Mouse (Mus musculus) urinary bladder, postnatal 25 days (tissue): ENCODE measurements around the gene Mrpl58.
A peak's percentile ranks its signal among the peaks of the same experiment; 100 is the strongest.
"Not testable (repeated sequence)": the region's sequence is repeated elsewhere in the genome, so short reads cannot be mapped to it uniquely, and the experiment has no call there.

Source experiments
- DNase-seq: peaks from one replicate; pipeline ENCODE4 v3.0.0; 2022; ENCODE audit warnings: low spot score

The Mrpl58 gene

DNA sequence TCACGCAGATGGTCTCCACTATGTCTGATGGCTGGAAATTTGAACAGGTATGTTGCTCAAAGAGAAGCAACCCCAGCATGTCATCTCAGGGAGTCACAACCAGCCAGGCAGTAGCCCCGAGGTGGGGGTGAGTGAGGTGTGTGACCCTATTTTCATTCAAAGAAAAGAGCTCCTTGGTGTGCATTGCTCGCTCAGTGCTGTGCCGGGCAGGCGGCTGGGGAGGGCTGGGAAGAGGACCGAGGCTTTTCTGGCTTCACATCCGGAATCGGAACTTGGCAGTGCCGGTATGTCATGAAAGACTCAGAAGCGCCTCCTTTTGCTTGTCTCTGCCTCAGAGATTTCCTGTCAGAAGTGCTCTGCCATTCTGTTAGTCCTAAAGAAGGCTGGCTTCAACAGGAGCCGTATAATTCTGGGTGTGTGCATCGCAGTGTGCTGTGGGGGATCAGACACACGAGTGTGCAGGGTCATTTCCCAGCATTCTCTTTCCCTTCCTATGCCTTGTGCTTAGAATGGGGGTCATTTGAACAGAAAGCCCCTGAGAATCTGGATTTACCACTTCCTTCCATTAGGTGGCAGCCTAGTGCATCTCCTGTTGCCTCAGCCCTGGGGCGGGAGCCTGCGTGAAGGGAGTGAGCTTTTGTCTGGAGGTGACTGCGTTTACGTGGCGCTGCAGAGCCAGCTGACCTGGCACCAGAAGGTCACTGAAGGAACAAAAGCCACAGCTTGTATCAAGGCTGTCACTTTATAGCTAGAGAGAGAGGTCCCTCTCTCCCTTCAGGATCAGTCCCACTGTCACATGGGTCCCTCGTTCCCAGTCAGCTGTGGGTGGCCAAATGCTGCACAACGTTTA lies 24.2 kb downstream of the Mrpl58 start:
- DNase-seq = peak; percentile 41

DNA sequence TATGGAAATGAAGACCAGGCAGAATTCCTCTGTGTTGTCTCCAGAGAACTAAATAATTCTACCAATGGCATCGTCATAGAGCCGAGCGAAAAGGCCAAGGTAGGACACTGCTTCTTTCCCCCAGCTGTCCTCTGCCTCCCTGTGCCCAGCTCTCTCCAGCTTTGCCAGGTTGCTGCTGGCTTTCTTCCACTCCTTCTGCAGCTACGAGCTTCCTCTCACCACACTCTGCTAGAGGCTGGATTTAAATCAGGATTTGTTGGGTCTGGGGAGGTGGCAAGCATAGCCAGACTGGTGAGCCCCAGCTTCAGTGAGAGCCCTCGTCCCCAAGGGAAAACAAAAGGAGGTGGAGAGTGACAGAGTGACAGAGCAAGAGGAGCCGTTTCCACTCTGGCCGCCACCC lies 25.8 kb downstream of the Mrpl58 start:
- DNase-seq = no peak

DNA sequence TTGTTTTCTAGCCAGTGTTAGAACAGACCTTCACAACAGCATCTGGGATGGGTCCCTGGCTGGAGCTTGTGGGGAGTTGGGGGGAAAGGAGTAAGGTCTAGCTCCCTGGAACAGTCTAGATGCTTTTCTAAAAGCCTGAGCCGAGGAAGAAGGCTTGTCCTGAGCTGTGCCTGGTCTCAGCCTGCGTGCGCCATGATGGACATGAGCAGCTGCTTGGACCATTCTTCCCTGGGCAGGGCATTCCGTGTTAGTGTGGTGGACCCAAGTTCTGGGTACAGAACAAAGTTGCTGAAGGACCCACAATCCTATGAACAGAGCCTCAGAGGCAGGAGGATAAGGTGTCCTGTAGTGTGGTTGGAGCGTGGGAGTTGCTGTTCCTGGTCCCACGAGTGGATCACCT lies 27.0 kb downstream of the Mrpl58 start:
- no peak for DNase-seq

DNA sequence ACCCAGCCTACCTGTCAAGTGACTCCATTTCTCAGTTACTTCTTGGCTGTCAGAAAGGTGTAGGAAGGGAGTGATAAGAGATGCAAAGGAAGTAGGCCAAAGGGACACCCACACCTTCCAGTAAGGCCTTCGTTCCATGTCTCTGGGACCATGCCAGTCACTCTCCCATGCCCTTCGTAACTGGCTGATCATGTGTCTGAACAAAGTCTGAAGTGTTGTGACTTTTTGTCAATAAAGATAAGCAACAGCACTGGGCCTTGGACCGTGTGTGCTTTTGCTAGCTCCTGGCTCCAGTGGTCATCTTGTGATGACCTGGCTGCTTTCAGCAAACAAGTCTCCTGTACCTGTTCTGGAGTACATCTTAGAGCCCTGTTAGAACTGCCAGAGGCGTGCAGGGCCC lies 29.3 kb downstream of the Mrpl58 start:
- DNase-seq = no peak

DNA sequence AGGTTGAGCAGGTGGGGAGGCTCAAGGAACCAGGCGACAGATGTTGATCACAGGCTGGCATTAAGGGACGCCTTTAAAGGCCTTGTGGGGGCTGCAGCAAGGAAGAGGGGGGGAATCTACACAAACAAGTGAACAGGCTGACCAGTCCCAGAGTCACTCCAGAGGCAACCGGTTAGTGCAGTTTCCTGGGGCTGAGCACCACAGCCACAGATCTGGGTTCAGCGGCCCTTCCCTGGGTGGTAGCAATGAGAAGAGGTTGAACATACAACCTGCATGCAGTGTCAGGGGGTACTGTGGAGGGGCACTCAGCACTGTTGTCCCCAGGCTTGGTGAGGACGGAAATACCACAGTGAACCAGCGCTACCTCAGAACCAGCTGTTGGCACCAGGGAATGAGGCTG lies 29.8 kb downstream of the Mrpl58 start:
- DNase-seq = no peak

DNA sequence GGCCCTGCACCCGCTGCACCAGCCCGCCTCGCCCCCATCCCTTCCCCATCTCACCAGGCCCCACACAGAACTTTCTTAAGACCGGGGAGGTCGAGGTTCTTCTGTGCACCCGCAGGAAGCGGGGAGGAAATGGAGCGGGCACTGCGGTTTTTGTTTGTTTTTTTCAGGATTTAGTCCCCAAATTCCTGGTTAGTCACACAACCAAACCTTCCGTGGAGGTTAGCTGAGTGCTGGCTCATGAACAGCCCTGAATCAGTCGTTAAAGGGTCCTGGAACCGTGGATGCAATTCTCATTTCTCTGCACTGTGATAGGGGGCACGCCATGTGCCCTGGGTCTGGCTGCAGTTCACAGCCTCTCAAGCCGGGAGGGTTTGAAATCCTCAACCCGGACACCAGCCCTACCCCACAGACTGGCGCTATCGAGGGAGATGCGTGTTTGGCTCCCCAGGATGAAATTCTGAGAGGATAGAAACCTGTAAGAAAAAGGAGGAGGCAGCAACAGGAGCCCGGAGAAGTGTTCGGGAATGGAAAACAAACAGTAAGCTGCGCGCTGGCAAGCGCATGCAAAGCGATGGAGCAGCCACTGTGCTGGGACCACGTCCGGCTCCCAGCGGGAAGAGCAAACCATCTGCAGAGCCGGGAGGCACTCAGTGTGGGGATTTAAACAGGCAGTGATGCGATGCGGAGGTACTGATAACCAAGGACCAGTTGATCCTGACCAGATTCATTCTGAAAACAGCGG lies 32.2 kb downstream of the Mrpl58 start:
- no peak for DNase-seq

DNA sequence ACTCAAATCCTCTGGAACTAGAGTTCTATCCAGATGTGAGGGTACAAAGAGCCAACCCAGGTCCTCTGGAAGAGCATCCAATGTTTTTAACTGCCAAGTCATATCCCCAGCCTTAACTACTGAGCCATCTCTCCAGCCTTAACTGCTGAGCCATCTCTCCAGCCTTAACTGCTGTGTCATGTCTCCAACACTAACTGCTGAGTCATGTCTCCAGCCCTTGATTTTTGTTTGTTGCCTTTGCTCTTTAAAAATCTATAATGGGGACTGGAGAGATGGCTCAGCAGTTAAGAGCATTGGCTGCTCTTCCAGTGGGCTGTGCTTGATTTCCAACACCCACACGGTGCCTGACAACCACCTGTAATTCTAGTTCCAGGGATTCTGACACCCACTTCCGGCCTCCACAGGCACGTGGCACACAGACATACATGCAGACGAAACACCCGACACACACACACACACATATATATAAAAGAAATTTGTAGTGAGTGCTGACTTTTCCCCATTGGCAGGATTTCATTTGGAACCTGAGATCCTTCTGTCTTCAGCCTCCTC lies 34.1 kb downstream of the Mrpl58 start:
- no peak for DNase-seq

DNA sequence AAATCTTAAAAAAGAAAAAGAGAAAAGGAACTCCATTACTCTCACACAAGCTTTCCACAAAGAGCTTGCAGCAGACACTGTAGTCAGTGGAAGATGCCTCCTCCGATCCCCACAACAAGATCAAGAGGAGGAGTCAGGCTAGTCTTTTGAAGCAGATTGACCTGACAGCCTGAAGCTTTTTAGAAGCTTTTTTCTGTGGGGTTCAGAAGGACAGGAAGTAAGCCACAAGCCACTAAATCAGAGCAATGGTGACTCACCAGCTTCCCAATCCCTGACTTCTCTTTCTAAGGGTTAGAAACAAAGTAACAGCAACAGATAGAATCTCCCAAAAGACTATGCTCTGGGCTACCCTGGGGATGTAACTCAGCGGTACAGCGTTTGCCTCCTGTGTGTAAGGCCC lies 35.8 kb downstream of the Mrpl58 start:
- DNase-seq = no peak

DNA sequence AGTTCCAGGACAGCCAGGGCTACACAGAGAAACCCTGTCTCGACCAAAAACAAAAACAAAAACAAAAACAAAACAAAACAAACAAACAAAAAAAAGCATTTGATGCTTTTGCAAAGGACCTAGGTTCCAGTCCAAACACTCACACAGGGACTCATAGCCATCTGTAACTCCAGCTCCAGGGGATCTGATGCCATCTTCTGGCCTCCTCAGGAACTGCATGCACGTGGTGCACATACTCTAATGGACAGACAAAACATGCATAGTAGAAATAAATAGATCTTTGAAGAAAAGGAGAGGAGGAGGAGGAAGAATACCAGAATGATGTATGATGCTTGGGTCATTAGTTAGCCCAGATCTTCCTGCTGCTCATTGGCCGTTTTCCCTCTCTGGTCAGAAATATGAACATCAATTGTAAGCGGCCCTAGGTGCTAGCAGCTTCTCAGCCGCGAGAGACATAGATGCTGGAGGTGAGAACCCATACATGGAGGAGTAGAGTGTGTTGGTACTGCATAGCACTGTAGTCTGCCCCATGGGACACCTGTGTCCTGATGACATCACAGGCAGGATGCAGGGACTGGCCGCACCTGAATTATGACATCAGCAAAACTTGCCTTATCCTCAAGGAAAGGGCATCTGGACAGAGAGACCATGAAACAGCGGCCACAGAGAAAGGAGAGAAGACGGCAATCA lies 36.5 kb downstream of the Mrpl58 start, which contains the start of gene Trim80:
TSS of gene Trim80 (plus strand) at position 640 of the 690 bp plus-strand sequence.
- DNase-seq = no peak

DNA sequence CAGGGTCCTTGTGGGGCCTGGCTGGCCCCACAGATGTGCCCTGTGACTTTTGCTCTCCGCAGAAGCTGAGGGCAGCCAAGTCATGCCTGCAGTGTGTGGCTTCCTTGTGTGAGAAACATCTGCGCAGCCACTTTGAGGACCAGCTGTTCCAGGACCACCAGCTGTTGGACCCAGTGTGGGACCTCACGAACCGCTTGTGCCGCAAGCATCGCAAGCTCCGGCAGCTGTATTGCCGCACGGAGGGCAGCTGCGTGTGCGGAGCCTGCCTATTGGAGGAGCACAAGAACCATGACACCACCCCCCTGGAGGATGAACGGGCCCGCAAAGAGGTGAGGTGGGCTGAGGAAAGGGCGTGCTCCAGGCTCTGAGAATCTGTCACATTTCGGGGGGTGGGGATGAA lies 37.9 kb downstream of the Mrpl58 start:
- no peak for DNase-seq

DNA sequence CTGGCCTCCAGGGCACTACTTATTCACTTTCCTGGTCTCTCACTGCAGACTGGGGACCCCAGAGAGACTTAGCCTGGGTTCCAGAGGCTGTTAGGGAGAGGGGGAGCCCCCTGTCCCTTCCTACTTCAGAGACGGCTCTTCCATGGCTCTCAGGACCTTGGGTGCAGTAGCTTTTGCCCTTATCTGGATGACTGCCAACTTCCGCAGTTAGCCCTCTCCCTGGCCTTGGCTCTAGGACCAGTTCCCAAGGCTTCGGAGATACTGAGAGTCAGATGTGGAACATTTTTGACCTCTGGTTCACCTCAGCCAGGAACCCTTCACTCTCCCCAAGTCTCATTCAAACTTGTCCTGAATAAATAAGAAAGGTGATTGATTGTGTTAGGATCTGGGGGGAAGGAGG lies 43.4 kb downstream of the Mrpl58 start:
- DNase-seq = no peak

DNA sequence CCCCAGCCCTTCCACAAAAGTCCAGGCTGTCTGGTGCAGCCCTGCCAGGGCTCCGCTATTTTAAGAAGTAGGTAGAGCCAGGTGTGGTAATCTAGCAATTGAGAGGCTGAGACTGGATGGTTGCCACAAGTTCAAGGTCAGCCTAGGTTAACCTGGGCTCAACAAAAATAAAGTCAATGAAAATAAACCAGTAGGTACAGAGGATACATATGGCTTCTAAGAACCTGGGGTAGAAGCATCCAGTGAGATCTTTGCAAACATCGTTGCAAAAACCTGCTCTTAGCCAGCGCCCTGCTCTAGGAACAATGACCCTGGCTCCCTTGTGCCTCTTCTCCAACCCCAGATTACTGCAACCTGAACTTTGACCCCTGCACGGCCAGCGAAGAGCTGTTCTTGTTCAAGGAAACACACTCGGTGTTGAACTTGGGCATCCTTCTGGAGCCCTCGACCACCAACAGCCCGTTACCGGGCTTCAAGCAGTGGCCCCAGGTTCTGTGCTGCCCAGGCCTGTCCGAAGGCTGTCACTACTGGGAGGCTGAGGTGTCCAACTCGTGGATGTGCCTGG lies 43.9 kb downstream of the Mrpl58 start:
- no peak for DNase-seq

DNA sequence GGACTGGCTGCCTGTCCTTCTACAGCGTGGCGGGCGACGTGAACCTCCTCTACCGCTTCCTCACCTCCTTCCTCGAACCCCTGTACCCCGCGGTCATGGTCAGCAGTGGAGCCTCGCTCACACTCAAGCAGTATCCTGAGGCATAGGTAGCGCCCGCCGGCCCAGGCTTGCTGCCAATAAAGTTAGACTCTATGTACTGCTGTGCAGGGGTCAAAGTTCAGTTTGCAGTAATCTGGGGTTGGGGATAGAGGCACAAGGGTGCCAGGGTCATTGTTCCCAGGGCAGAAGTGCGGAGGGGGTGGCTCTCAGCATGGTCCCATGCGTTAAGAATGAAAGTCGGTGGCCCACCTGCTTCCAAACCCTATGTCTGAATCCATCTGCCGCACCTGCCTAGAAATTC lies 44.5 kb downstream of the Mrpl58 start:
- no peak for DNase-seq

DNA sequence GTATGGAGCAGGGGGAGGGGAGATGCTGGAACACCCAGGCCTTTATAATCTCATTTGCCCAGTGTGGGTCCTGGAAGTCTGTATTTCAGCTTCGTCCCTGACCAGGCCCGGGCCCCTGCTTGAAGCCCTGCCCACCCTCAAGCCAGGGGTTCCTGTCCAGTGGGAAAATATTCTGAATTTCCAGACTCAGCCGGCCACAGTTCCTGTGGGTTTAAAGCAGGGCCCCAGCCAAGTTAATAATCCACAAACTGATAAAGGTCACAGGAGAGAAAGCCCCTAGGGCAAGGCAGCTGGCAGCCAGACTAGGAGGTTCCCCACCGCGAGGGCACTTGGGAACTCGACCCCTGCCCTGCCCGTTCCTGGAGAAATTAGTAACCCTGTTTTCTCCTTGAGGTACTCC lies 45.4 kb downstream of the Mrpl58 start:
- DNase-seq = no peak

DNA sequence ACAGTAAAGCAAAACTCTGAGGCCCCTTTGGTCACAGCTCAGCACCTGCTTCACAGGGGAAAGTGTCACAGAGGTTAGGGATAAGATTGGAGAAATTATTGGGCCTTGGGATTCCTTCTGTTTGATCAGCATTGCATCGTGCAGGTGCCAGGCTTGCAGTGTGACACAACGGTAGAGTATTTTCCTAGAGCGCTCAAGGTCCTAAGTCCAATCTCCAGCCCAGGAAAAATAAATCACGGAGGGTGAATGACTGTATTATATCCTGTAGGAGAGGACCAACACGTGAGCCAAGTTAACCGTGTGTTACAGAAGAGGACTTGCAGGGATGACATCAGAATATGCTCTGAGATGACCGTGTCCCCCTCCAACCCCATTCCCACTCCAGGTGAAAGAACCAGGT lies 46.6 kb downstream of the Mrpl58 start:
- no peak for DNase-seq

DNA sequence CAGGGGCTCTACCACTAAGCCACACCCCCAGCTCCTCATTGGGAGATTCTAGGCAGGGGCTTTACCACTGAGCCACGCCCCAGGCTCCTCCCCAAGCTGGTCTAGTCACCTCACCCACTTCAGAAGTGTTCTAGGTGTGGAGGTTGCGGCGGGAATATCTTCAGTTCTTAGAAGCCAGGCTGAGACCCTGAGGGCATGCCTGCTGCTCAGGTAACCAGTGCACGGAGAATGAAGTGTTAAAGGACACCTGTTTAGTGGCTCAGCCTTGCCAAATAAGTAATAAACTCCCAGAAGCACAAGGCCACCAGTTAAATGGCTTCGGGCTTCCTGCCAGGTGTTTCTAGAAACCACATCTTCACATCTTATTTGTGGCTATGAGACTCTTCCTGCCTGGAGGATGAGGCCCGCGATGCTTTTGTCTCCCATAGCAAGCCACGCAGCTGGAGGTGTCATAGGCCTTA lies 48.3 kb downstream of the Mrpl58 start:
- DNase-seq = no peak

DNA sequence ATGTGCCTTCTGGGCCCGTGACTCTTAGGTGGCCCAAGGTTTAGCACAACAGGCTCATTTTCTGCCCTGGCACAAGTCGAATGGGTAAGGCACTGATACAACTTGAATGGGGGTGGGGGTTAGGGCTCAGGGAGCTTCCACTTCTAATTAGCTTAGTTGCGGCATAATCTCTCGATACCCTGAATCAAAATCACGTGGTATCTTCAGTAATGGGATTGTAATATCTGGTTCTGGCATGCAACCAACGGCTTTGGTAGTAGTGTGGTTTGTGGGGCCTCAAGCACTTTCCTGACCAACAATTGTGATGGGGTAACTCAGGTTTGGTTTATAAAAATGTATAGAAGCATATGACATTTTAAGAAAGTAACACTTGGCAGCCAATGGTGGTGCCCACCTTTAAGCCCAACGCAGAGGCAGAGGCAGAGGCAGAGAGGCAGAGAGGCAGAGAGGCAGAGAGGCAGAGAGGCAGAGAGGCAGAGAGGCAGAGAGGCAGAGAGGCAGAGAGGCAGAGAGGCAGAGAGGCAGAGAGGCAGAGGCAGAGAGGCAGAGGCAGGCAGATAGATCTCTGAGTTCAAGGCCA lies 48.8 kb downstream of the Mrpl58 start:
- no peak for DNase-seq

DNA sequence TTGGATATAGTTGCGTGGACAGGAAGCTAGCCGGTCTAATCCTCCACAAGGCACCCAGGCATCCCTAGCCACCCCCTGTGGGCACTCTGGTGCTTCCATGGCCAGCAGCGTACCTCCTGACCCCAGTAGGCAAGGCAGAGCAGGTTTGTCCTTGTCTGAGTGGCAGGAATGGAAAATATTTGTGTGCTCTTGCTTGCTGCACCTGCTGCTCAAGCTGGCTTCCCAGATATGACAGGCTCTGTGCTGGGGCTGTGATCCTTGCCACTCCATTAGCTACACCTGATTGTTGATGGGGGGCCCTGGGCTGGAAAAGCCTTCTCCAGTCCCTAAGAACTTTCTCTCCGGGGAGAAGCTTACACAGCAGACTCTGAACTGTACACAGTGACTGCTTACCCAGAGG lies 49.8 kb downstream of the Mrpl58 start:
- DNase-seq = no peak

DNA sequence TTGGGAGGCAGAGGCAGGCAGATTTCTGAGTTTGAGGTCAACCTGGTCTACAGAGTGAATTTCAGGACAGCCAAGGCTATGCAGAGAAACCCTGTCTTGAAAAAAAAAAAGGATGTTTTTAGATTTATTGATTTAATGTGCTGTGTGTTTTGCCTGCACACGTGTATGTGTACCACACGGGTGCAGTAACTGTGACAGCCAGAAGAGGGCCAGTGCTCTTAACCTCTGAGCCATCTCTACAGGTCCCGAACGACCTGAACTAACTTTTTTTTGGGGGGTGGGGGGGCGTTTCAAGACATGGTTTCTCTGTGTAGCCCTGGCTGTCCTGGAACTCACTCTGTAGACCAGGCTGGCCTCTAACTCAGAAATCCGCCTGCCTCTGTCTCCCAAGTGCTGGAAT lies 51.3 kb downstream of the Mrpl58 start:
- not testable (repeated sequence) for DNase-seq

DNA sequence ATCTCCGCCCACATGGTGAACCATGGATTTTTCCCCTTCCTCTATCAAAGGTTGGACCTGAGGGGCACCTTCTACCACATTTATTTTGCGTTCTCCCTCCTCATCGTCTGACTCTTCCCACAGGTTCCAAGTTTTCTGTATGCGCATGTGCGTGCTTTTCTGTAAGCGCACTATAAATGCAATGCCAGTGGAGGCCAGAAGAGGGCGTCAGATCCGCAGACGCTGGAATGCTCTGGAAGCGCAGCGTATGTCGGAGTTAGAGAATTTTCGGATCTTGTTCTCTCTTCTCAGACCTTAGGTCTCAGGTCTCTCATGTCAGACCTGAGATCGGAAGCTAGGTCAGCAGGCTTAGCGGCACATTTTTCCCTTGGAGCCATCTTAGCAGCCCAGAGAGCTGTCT lies 52.1 kb downstream of the Mrpl58 start:
- no peak for DNase-seq

DNA sequence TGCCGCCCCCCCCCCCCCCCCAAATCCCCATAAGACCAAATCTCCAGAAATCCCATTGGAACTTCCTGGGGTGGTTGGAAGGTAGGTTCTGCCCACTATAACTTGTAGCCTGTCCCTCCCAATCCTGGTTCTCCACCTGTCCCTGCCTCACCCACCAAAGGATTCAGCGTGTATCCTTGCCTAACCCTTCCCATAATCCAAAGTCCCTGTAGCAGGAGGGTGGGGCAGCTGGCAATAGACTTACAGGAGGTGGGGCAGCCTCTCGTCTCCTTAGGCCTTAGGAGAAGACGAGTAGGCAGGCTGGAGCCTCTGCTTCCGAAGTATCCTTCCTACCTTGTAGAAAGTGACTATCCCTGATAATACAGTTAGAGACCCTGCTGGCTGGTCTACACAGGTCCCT lies 52.6 kb downstream of the Mrpl58 start:
- DNase-seq = no peak

DNA sequence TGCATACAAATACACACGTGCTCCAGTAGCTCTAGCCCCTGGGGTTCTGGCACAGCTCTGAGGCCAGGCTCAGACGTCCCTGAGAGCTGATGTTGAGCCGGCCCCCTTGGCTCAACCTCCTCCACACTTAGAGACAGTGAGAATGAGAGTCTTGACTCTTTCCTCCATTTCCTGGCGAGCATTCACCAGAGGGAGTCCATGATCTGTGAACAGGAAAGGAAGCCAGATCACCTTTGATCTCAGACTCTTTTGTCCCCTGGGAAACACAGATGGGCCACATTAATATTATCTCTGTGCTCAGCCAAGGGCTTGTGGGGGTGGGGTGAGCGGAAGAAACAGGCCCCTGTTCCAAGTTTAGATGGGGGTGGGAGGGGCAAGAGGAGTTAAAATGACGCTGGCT lies 53.9 kb downstream of the Mrpl58 start:
- DNase-seq = no peak
